ENCODE assay signal across 7 mouse cellular contexts in genomic region chr7:28290638-28291590, GRCm38 (mm10). TPM values are rescaled to one million over a fixed set of nuclear protein-coding genes. Genes with fewer than 3 reads are reported as not detected.
DNase-seq lines count a peak whose midpoint lies in the region; ATAC-seq and TF ChIP-seq lines count a peak whose summit lies in the region.

Gene Selenov, minus strand, starts transcription at chr7:28291186.

- peak within 1 kb of the TSS; percentile 17; the same call in 1 of the 2 replicates for H3K9ac ChIP-seq in forebrain, embryonic 14.5 days (ENCODE audit: low read length)
- no peak within 1 kb of the TSS for H3K9ac ChIP-seq in limb, embryonic 15.5 days

- WGBS in forebrain, embryonic 14.5 days = under 1% methylated on average over 50 of the region's 52 CpGs
- WGBS in limb, embryonic 15.5 days = 2% methylated on average over 52 of the region's 52 CpGs

- no peak within 1 kb of the TSS for H3K27ac ChIP-seq in left cerebral cortex, adult 2 months
- H3K27ac ChIP-seq in forebrain, embryonic 14.5 days (ENCODE audit: low read depth, low read length) = no peak within 1 kb of the TSS
- no peak within 1 kb of the TSS for H3K27ac ChIP-seq in limb, embryonic 15.5 days

- peak within 1 kb of the TSS; percentile 30 for H3K4me3 ChIP-seq in left cerebral cortex, adult 2 months
- peak within 1 kb of the TSS; percentile 9 for H3K4me3 ChIP-seq in forebrain, embryonic 14.5 days (ENCODE audit: low read depth, low read length)
- peak within 1 kb of the TSS; percentile 26 for H3K4me3 ChIP-seq in limb, embryonic 15.5 days

- H3K27me3 ChIP-seq in forebrain, embryonic 14.5 days (replicated peaks; ENCODE audit: control insufficient read depth, insufficient read depth, low read length) = peaks cover 49% of the 10 kb centered on the region
- H3K27me3 ChIP-seq in limb, embryonic 15.5 days = peaks cover 85% of the 10 kb centered on the region

- intact Hi-C loops in left cerebral cortex, adult 2 months (cut with DNase I) = no loop called here

- peak within 1 kb of the TSS; percentile 44 for H3K4me2 ChIP-seq in forebrain, embryonic 14.5 days (ENCODE audit: low read length)
- peak within 1 kb of the TSS; percentile 48 for H3K4me2 ChIP-seq in limb, embryonic 15.5 days

- peaks cover 8% of the 10 kb centered on the region for H3K4me1 ChIP-seq in forebrain, embryonic 14.5 days (ENCODE audit: control insufficient read depth, insufficient read depth, low read length)
- peaks cover 20% of the 10 kb centered on the region for H3K4me1 ChIP-seq in limb, embryonic 15.5 days

- TF ChIP-seq CTCF in left cerebral cortex, adult 2 months (IDR thresholded peaks at IDR 0.05) = peak; percentile 32

- no peaks in the 10 kb centered on the region for H3K36me3 ChIP-seq in forebrain, embryonic 14.5 days (ENCODE audit: control insufficient read depth, insufficient read depth, low read length)
- H3K36me3 ChIP-seq in limb, embryonic 15.5 days = no peaks in the 10 kb centered on the region

- DNase-seq in left cerebral cortex, adult 2 months (ENCODE audit: extremely low spot score in 1 of 2, low spot score in 2 of 2) = peak; percentile 41 to 43
- DNase-seq in left cerebral cortex, adult 8-10 months (ENCODE audit: low spot score in 2 of 2) = no peak
- DNase-seq in cerebellum, postnatal 36 days = peak; percentile 56 to 60
- DNase-seq in forebrain, embryonic 14.5 days (ENCODE audit: low spot score) = peak; percentile 61
- DNase-seq in right cerebral cortex, adult 2 months (ENCODE audit: low spot score in 2 of 2) = peak; percentile 44 to 60
- no peak for DNase-seq in thymus, postnatal 4 days

- ATAC-seq in forebrain, embryonic 14.5 days = peak; percentile 23; the same call in 1 of the 2 replicates
- ATAC-seq in limb, embryonic 15.5 days (ENCODE audit: insufficient number of reproducible peaks, low FRiP score, low TSS enrichment, low read depth) = no peak

- no peaks in the 10 kb centered on the region for H3K9me3 ChIP-seq in forebrain, embryonic 14.5 days (replicated peaks; ENCODE audit: control insufficient read depth, low read length)
- H3K9me3 ChIP-seq in limb, embryonic 15.5 days = no peaks in the 10 kb centered on the region

RNA-seq across cellular contexts. Expression of gene Selenov, which starts in this region (rescaled TPM):
- total RNA-seq in left cerebral cortex, adult 2 months (2021) = 1 to 10 TPM in 1 of 2 experiments, under 1 TPM in 1; 0.79 to 1.1 TPM
- 1 to 10 TPM in 2 of 4 experiments, under 1 TPM in 2; 0.72 to 1.9 (median 1.0) TPM for total RNA-seq in left cerebral cortex, adult 8-10 months (2022)
- 0.22 and 0.23 TPM in 2 replicates for polyA plus RNA-seq in forebrain, embryonic 14.5 days (2014; fragmentation: Nextera tagmentation; extraction: Ambion mirVana)
- 1.0 TPM in 1 of 2 replicates, not detected in the other for polyA plus RNA-seq in limb, embryonic 15.5 days (2015; fragmentation: Nextera tagmentation; extraction: Ambion mirVana)

Comparison
In these comparisons a context has a peak if more than half of its experiments do, and no peak if none do; other contexts are left out.
1. DNase-seq: peak in left cerebral cortex, adult 2 months (2 of 2), cerebellum, postnatal 36 days (2 of 2) and right cerebral cortex, adult 2 months (2 of 2); none in left cerebral cortex, adult 8-10 months (0 of 2) and thymus, postnatal 4 days (single experiment).
2. Peak in DNase-seq, ATAC-seq, H3K4me3 ChIP-seq, H3K9ac ChIP-seq and H3K4me2 ChIP-seq in forebrain, embryonic 14.5 days; RNA of the gene not detected or under 1 TPM.
3. Peak in every context shown above with its lines, with median percentiles within 50 percentile points of each other: H3K4me3 ChIP-seq.